Mouse (Mus musculus) midbrain, embryonic 16.5 days (tissue): ENCODE results near the gene Serpina3f. TPM values are rescaled to one million over a fixed set of nuclear protein-coding genes. Genes with fewer than 3 reads are reported as not detected.
"Not testable (repeated sequence)": the region's sequence is repeated elsewhere in the genome, so short reads cannot be mapped to it uniquely, and the experiment has no call there.

ENCODE experiments used
- ATAC-seq: fragments of 200-750 bp; cut with Nextera tagmentation; 2 replicates; pipeline ENCODE4 v1.8.0; 2017; ENCODE audit warnings: moderate TSS enrichment
- H3K27ac ChIP-seq: fragments of 300-500 bp; sonication (generic); 2 replicates; pipeline ENCODE4 v1.5.1; 2014; ENCODE audit warnings: mild to moderate bottlenecking, low read length, mixed read lengths
- H3K27me3 ChIP-seq: fragments of 300-500 bp; sonication (generic); 2 replicates; pipeline ENCODE4 v1.6.1; 2014; ENCODE audit warnings: low read depth, low read length, mixed read lengths; ENCODE audit not compliant: control insufficient read depth, insufficient read depth
- H3K36me3 ChIP-seq: fragments of 300-500 bp; sonication (generic); 2 replicates; pipeline ENCODE4 v1.6.1; 2014; ENCODE audit warnings: mild to moderate bottlenecking, low read length, moderate library complexity, mixed read lengths; ENCODE audit not compliant: control insufficient read depth, insufficient read depth
- H3K4me1 ChIP-seq: fragments of 300-500 bp; sonication (generic); 2 replicates; pipeline ENCODE4 v1.6.1; 2014; ENCODE audit warnings: mild to moderate bottlenecking, low read length, mixed read lengths; ENCODE audit not compliant: control insufficient read depth, insufficient read depth
- H3K4me2 ChIP-seq: fragments of 300-500 bp; sonication (generic); 2 replicates; pipeline ENCODE4 v1.6.1; 2014; ENCODE audit warnings: mild to moderate bottlenecking, low read length, mixed read lengths
- H3K4me3 ChIP-seq: fragments of 300-500 bp; sonication (generic); 2 replicates; pipeline ENCODE4 v1.5.1; 2014; ENCODE audit warnings: low read depth, mild to moderate bottlenecking, low read length, moderate library complexity, mixed read lengths
- H3K9ac ChIP-seq: fragments of 300-500 bp; sonication (generic); 2 replicates; pipeline ENCODE4 v1.6.1; 2014; ENCODE audit warnings: low read depth, low read length, mixed read lengths
- H3K9me3 ChIP-seq: fragments of 300-500 bp; sonication (generic); replicated peaks from 2 replicates; pipeline ENCODE4 v1.6.1; 2014; ENCODE audit warnings: mild to moderate bottlenecking, low read length, mixed read lengths; ENCODE audit not compliant: control insufficient read depth, poor library complexity, severe bottlenecking
- WGBS: fragments of 180-500 bp; shearing (Covaris S2); extraction: QIAGEN DNeasy Blood & Tissue Kit; methylation state at CpG from one replicate; pipeline ENCODE4 v1.1.7; 2014; 5-methylcytosine and 5-hydroxymethylcytosine counted together
- polyA plus RNA-seq: library from polyadenylated mRNA; unstranded; fragments of >200 nt; fragmentation: Nextera tagmentation; extraction: Ambion mirVana; gene quantifications from 2 replicates; pipeline ENCODE4 v1.2.1, GENCODE M21; 2015

Serpina3f gene
- polyA plus RNA-seq, 1 experiment from 2014 or later, result 0.24 TPM

DNA sequence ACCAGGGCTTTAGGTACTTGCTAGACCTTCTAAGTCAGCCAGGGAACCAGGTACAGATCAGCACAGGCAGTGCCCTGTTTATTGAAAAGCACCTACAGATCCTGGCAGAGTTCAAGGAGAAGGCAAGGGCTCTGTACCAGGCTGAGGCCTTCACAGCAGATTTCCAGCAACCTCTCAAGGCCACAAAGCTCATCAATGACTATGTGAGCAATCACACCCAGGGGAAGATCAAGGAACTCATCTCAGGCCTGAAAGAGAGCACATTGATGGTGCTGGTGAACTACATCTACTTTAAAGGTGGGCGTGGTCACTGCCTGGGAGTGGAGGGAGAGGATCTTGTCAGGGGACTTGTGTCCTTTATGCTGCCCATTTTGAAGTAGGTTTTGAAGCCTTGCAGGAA is 23.7 kb downstream of the Serpina3f start:
- 92% methylated on average over 1 of the region's 1 CpGs for WGBS
- H3K4me2 ChIP-seq, H3K36me3 ChIP-seq, H3K27ac ChIP-seq, H3K4me3 ChIP-seq, H3K27me3 ChIP-seq, ATAC-seq, H3K9ac ChIP-seq, H3K9me3 ChIP-seq, H3K4me1 ChIP-seq: not testable (repeated sequence)

DNA sequence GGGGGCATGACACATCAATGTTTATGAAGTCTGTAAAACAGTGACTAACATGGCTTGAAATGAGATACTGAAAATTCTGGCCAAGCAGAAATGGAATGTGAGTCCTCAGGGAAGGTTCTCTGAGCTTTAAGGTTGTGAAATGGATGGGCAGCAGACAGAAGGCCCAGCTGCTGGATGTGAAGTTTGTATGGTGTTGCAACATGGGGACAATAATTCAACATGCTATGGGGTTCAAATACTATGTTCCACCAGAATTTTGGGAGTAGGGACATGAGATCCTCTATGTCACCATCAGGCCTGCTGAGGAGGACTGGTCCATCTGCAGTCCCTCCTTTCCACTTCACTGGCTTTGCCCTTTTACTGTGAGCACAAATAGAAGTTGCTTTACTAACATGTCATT is 29.0 kb downstream of the Serpina3f start:
- no peak overlapping the region for H3K4me3 ChIP-seq
- no peaks in the 10 kb centered on the region for H3K27me3 ChIP-seq
- H3K27ac ChIP-seq, result no peak overlapping the region
- peaks cover 3% of the 10 kb centered on the region for H3K4me1 ChIP-seq
- no peaks in the 10 kb centered on the region for H3K36me3 ChIP-seq
- ATAC-seq, result no peak
- no peaks in the 10 kb centered on the region for H3K9me3 ChIP-seq
- no peak overlapping the region for H3K9ac ChIP-seq
- no peak overlapping the region for H3K4me2 ChIP-seq

DNA sequence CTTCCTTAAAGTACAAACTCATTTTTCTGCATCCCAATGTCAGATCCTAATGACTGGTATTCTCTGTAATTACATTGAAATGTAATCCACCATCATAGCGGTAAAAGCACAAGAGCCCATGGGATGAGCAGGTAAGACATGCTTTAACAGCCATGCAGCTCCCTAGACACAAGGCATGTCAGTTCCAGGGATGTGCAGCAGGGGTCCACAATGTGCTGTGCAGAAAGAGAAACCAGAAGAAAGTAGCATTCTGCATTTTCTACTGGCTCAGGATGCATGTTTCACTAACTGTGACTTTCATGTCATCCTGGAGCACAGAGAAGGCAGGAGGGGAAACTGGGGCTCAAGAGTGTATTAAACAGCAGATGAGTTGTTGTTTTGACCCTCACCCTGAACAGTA is 30.7 kb downstream of the Serpina3f start:
- ATAC-seq, result 0 out of 2 replicates have a peak, but pooled peaks have one; percentile 52
- Histone ChIP-seq H3K4me1 (peaks cover 3% of the 10 kb centered on the region), H3K27ac (no peak overlapping the region), H3K9ac (no peak overlapping the region), H3K4me3 (no peak overlapping the region), H3K4me2 (no peak overlapping the region), H3K9me3 (no peaks in the 10 kb centered on the region), H3K36me3 (no peaks in the 10 kb centered on the region), H3K27me3 (no peaks in the 10 kb centered on the region)
- 77% methylated on average over 1 of the region's 1 CpGs for WGBS

DNA sequence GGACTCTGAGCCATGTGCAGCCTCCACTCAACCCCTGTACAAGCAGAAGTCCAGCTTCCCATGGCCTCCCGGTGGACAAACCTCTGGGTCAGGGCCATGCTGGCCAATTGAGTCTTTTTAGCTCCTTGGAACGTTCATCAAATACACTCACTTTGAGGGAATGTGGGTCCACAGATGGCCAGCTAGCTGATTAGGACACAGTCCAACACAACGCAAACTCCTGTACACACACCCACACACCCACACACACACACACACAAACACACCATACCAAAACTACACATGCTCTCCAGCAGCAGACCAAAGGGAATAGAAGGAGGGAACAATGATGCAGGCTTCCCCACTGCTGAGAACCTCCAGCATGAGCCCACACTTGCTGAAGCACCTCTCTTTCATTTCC is 31.3 kb downstream of the Serpina3f start:
- no peaks in the 10 kb centered on the region for H3K9me3 ChIP-seq
- WGBS, result 79% methylated on average over 3 of the region's 3 CpGs
- H3K9ac ChIP-seq, result no peak overlapping the region
- no peak for ATAC-seq
- H3K4me3 ChIP-seq, result no peak overlapping the region
- H3K27me3 ChIP-seq, result no peaks in the 10 kb centered on the region
- H3K4me1 ChIP-seq, result peaks cover 3% of the 10 kb centered on the region
- no peak overlapping the region for H3K27ac ChIP-seq
- H3K4me2 ChIP-seq, result no peak overlapping the region
- H3K36me3 ChIP-seq, result no peaks in the 10 kb centered on the region

DNA sequence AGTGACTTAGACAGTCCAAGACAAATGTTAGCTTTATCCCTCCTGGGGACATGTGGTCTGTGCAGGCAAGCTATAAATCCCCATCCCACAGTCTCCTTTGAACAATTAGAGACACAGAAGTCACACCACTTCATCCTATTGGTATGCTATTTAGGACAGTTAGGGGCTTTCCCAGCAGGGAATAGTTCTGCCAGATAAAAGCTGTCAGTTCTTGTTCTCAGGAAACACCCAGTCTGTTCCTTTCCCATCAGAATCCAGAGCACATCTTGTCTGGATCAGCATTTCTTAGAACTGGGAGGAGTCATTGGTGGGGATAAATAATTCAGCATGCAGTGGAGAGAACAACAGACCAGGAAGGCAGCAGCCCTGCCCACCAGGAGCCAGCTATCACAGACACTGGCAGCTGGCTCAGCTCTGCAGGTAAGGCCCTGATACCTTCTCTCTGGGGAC is 33.2 kb downstream of the Serpina3f start:
- Histone ChIP-seq H3K27ac (no peak overlapping the region), H3K4me2 (no peak overlapping the region), H3K9me3 (no peaks in the 10 kb centered on the region), H3K27me3 (no peaks in the 10 kb centered on the region), H3K9ac (no peak overlapping the region), H3K4me3 (no peak overlapping the region), H3K4me1 (peaks cover 3% of the 10 kb centered on the region), H3K36me3 (no peaks in the 10 kb centered on the region)
- ATAC-seq, result peak; percentile 76

DNA sequence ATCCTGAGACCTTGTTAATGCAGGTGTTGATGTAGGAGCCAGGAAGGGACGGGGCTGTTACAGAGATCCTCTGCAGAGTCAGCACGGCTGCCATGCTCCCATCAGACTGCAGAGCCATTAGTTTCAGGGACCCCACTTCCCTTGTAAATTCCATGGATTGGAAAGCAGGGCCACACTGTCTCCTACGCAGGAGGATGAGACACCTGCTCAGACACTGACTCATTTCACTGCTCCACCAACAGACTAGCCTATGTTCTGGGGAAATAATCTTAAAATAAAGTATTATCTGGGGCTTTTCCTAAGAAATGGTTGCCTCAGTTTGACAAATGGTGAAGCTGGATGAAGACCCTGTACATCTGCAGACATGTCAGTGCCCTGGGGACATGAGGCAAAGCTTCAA is 33.9 kb downstream of the Serpina3f start:
- Histone ChIP-seq H3K4me1 (peaks cover 3% of the 10 kb centered on the region), H3K4me2 (no peak overlapping the region), H3K27ac (no peak overlapping the region), H3K36me3 (no peaks in the 10 kb centered on the region), H3K27me3 (no peaks in the 10 kb centered on the region), H3K9ac (no peak overlapping the region), H3K9me3 (no peaks in the 10 kb centered on the region), H3K4me3 (no peak overlapping the region)
- ATAC-seq, result 0 out of 2 replicates have a peak, but pooled peaks have one; percentile 7
- WGBS, result 72% methylated on average over 3 of the region's 3 CpGs

DNA sequence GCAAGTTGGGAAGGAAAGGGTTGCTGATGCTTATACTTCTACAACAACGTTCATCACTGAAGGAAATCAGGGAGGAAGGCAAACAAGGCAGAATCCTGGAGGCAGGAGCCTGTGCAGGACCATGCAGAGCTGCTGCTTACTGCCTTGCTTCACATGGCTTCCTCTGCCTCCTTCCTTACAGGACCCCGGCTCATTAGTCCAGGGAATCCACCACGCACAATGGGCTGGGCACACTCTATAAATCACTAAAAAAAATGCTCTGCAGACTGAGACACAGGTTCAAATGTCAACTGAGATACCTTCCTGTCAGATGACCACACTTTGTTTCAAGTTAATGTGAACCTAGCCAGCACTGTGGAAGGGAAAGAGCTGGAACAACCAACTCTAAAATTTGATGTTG is 46.7 kb downstream of the Serpina3f start:
- Histone ChIP-seq H3K4me2 (no peak overlapping the region), H3K4me1 (no peaks in the 10 kb centered on the region), H3K27me3 (no peaks in the 10 kb centered on the region), H3K36me3 (no peaks in the 10 kb centered on the region), H3K4me3 (no peak overlapping the region), H3K27ac (no peak overlapping the region), H3K9me3 (no peaks in the 10 kb centered on the region), H3K9ac (no peak overlapping the region)
- 54% methylated on average over 3 of the region's 3 CpGs for WGBS
- no peak for ATAC-seq

DNA sequence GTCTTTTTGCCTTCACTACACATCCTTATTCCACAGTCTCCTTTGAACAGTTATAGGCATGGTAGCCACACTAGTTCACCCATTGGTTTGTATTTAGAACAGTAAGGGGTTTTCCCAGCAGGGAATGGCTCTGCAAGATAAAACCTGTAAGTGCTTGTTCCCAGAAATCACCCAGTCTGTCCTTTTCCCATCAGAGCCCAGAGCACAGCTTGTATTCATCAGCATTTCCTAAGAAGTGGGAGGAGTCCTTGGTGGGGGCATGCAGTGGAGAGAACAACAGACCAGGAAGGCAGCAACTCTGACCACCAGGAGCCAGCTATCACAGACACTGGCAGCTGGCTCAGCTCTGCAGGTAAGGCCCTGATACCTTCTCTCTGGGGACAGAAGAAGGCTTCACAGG is 48.5 kb downstream of the Serpina3f start, which contains the start of gene Serpina3i:
Gene Serpina3i (plus strand): TSS at position 260 of the 400 bp plus-strand sequence.
- no peaks in the 10 kb centered on the region for H3K36me3 ChIP-seq

DNA sequence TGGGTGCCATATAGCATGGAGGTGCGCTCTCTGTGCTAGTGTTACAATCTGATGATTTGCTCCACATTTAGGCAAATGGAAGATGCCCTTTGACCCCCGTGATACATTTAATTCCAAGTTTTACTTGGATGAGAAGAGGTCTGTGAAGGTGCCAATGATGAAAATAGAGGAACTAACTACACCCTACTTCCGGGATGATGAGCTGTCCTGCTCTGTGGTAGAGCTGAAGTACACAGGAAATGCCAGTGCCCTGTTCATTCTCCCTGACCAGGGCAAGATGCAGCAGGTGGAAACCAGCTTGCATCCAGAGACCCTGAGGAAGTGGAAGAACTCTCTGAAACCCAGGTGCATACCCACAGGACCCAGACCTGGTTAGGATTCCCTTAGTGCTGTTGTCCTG is 52.0 kb downstream of the Serpina3f start:
- no peaks in the 10 kb centered on the region for H3K27me3 ChIP-seq
- H3K27ac ChIP-seq, result no peak overlapping the region
- no peaks in the 10 kb centered on the region for H3K4me1 ChIP-seq
- WGBS, result 86% methylated on average over 3 of the region's 3 CpGs
- H3K9ac ChIP-seq, result no peak overlapping the region
- no peak overlapping the region for H3K4me2 ChIP-seq
- no peaks in the 10 kb centered on the region for H3K9me3 ChIP-seq
- H3K4me3 ChIP-seq, result no peak overlapping the region
- H3K36me3 ChIP-seq, result no peaks in the 10 kb centered on the region
- no peak for ATAC-seq

More for the DNA sequence above, 48.5 kb downstream of the Serpina3f start, which contains the start of gene Serpina3i:
- H3K27ac ChIP-seq, result no peak within 1 kb of the TSS
- no peaks in the 10 kb centered on the region for H3K27me3 ChIP-seq
- no peak within 1 kb of the TSS for H3K9ac ChIP-seq
- no peaks in the 10 kb centered on the region for H3K9me3 ChIP-seq
- no peak within 1 kb of the TSS for H3K4me3 ChIP-seq
- H3K4me2 ChIP-seq, result no peak within 1 kb of the TSS
- no peak for ATAC-seq
- H3K4me1 ChIP-seq, result no peaks in the 10 kb centered on the region
